Mouse (Mus musculus) small intestine, adult 2 months (tissue): ENCODE measurements at regions not wholly inside any gene's neighbourhood (a gene's known extent, or its start where the extent isn't known, plus 50 kb on each side); places are given as distances from the start of the nearest gene placed in this dataset.

Experiments
- CTCF ChIP-seq: fragments of 200-500 bp; IDR thresholded peaks from 2 replicates; pipeline ENCODE4 v1.5.1; 2012; ENCODE audit warnings: low read depth, mild to moderate bottlenecking, control low read depth, inconsistent platforms, low read length, moderate library complexity, mixed read lengths; ENCODE audit not compliant: insufficient replicate concordance, insufficient read length; ENCODE audit errors: extremely low read depth
- POLR2A ChIP-seq: fragments of 200-500 bp; IDR thresholded peaks from 2 replicates; pipeline ENCODE4 v1.6.1; 2012; ENCODE audit warnings: low read depth, mild to moderate bottlenecking, control low read depth, inconsistent platforms, low read length, moderate library complexity

- TF ChIP-seq CTCF (no peak), POLR2A (no peak)
These were observed 79.8 kb upstream of the Ctbp2 start for GRCm38 (mm10) chr7:133203933-133204332.
